Mouse (Mus musculus): ENCODE data around the gene Tex37. TPM values are rescaled to one million over a fixed set of nuclear protein-coding genes. Genes with fewer than 3 reads are reported as not detected.

Gene Tex37
- polyA plus RNA-seq, 1 experiment from 2014 or later: not detected

GRCm38 (mm10) chr6:70931801-70932200, 13.1 kb upstream of the Tex37 start:
- H3K9ac ChIP-seq: no peak overlapping the region
- H3K27ac ChIP-seq: no peak overlapping the region
- no peak overlapping the region for H3K4me2 ChIP-seq (replicated peaks)
- WGBS: 91% methylated on average over 2 of the region's 2 CpGs
- ATAC-seq: no peak
- H3K36me3 ChIP-seq: no peaks in the 10 kb centered on the region
- no peak overlapping the region for H3K4me3 ChIP-seq (replicated peaks)
- H3K4me1 ChIP-seq (replicated peaks): no peaks in the 10 kb centered on the region
- no peaks in the 10 kb centered on the region for H3K9me3 ChIP-seq
- H3K27me3 ChIP-seq (replicated peaks): no peaks in the 10 kb centered on the region

DNA sequence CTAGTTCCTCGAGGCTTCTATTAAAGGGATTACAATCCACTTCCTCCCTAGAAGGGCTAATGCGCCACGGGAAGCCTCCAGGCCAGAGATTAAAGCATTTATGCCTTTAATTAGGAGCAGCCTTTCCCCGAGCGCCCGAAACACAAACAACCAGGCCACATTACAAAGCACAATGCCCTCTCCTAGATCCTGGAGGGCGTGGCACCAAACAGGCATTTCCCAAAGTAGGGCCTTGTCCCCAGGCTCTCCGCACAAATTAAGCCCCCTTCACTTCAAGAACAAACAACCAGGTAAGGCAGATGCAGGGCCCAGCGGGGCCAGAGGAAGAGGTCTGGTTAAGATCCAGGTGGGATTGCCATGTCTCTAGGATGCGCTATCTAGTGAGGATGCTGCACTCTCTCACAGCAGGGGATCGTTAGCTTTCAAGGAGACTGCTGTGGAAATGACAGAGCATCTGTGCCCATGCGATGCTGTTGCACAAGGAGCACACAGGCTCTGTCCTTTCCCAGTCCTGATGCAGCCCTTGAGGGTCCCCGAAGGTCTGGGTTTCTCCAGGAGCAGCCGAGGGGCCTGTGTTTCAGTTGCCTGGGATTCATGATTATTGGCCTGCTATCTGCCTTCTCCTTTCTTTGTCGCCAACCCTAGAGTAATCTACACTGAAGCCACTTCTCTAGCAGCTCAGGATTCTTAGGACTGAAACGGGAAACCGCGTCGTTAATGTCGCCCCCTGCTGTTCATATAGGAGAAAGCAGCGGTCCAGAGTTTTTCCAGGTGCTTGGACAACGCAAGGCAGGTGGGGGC, 2.7 kb upstream of the Tex37 start:
- no peak overlapping the region for H3K27ac ChIP-seq
- H3K36me3 ChIP-seq: no peaks in the 10 kb centered on the region
- WGBS: 11% methylated on average over 22 of the region's 22 CpGs
- ATAC-seq: peak; percentile 67
- H3K9me3 ChIP-seq: no peaks in the 10 kb centered on the region
- H3K27me3 ChIP-seq (replicated peaks): no peaks in the 10 kb centered on the region
- H3K4me1 ChIP-seq (replicated peaks): 0 out of 2 replicates have a peak, but pooled peaks cover 2% of the 10 kb centered on the region
- peak overlapping the region; percentile 48 for H3K4me2 ChIP-seq (replicated peaks)
- H3K4me3 ChIP-seq (replicated peaks): 0 out of 2 replicates have a peak overlapping the region, but pooled peaks have one; percentile 8
- H3K9ac ChIP-seq: no peak overlapping the region

DNA sequence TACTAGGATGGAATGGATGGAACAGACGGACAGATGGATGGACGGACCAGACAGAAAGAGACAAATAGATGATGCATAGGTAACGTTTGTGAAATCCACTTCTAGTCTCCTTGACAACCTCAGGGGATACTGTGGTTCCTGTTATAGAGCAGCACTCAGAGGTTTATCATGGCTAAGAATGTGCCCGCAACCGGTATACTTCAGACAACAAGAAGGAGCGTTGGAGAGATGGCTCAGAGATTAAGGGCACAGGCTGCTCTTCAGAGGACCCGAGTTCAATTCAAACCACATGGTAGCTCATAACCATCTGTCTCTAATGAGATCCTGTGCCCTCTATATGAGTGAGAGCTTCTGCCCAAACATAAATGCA, 6.3 kb downstream of the Tex37 start:
- Histone ChIP-seq H3K9ac (no peak overlapping the region), H3K9me3 (no peaks in the 10 kb centered on the region), H3K4me2 (replicated peaks) (peak overlapping the region; percentile 47; the same call in 1 of the 2 replicates), H3K27me3 (replicated peaks) (no peaks in the 10 kb centered on the region), H3K36me3 (no peaks in the 10 kb centered on the region), H3K27ac (no peak overlapping the region), H3K4me3 (replicated peaks) (no peak overlapping the region), H3K4me1 (replicated peaks) (0 out of 2 replicates have a peak, but pooled peaks cover 2% of the 10 kb centered on the region)
- no peak; the same call in 1 of the 2 replicates for ATAC-seq
- WGBS: 61% methylated on average over 7 of the region's 7 CpGs

DNA sequence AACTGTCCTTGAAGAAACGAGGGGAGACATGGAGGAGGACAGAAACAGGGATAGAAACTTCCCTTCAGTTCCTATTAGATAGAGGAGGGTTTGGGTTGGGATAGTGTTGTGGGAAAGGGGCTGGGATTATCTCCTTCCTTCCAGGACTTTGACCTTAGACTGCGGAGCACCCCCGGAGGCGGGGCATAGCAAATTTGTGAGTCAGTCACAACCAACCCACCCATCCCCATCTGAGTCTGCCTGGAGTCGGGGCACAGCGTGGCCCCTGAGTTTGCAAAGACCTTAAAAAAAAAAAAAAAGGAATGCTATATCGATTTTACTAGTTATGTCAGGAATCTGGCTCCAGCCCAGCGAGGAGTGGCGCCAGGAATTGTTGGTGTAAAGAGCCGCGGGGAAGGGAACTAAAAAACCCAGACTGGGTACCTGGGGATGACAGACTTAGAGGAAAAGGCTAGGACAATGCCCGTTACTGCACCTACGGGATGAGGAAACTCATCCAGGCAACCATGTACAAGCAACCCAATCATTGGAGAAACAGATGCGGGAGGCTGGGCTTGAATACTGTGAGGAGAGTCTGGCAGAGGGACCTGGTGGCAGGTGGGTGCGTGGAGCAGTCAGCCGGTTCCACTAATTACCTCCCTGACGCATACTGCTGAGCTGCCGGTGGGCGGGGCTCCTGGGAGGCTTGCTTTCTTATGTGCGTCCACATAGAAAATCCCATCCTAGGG, 6.9 kb downstream of the Tex37 start:
- Histone ChIP-seq H3K36me3 (no peaks in the 10 kb centered on the region), H3K4me3 (replicated peaks) (no peak overlapping the region), H3K27me3 (replicated peaks) (no peaks in the 10 kb centered on the region), H3K9me3 (no peaks in the 10 kb centered on the region), H3K27ac (no peak overlapping the region), H3K9ac (no peak overlapping the region), H3K4me1 (replicated peaks) (0 out of 2 replicates have a peak, but pooled peaks cover 2% of the 10 kb centered on the region), H3K4me2 (replicated peaks) (peak overlapping the region; percentile 47)
- 9% methylated on average over 20 of the region's 20 CpGs for WGBS
- peak; percentile 88 for ATAC-seq

DNA sequence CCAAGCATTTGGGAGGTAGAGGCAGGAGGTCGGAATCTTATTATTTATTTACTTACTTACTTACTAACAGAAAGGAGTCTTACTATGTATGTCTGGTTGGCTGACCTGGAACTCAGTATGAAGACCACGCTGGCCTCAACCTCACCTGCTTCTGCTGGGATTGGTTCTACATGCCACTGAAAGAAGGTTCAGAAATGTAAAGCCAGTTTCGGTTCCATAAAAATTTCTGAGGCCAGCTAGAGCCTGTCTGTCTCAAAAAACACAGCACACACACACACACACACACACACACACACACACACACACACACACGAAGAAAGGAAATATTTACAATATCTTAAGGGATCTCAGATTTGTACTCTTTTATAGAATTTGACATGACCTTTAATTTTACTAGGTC, 8.4 kb downstream of the Tex37 start:
- H3K4me2 ChIP-seq (replicated peaks): no peak overlapping the region
- no peak overlapping the region for H3K9ac ChIP-seq
- H3K4me1 ChIP-seq (replicated peaks): 0 out of 2 replicates have a peak, but pooled peaks cover 2% of the 10 kb centered on the region
- no peak overlapping the region for H3K4me3 ChIP-seq (replicated peaks)
- ATAC-seq: no peak
- 58% methylated on average over 4 of the region's 4 CpGs for WGBS
- no peaks in the 10 kb centered on the region for H3K9me3 ChIP-seq
- H3K36me3 ChIP-seq: 0 out of 2 replicates have a peak, but pooled peaks cover 4% of the 10 kb centered on the region
- H3K27me3 ChIP-seq (replicated peaks): no peaks in the 10 kb centered on the region
- H3K27ac ChIP-seq: no peak overlapping the region

GRCm38 (mm10) chr6:70909572-70909971, 9.2 kb downstream of the Tex37 start:
- H3K27ac ChIP-seq: no peak overlapping the region
- H3K4me2 ChIP-seq (replicated peaks): no peak overlapping the region
- no peaks in the 10 kb centered on the region for H3K9me3 ChIP-seq
- 91% methylated on average over 7 of the region's 7 CpGs for WGBS
- no peak for ATAC-seq
- no peak overlapping the region for H3K4me3 ChIP-seq (replicated peaks)
- H3K27me3 ChIP-seq (replicated peaks): no peaks in the 10 kb centered on the region
- H3K9ac ChIP-seq: no peak overlapping the region
- H3K4me1 ChIP-seq (replicated peaks): 0 out of 2 replicates have a peak, but pooled peaks cover 2% of the 10 kb centered on the region
- peaks cover 4% of the 10 kb centered on the region; the same call in 1 of the 2 replicates for H3K36me3 ChIP-seq

- Histone ChIP-seq H3K36me3 (peaks cover 15% of the 10 kb centered on the region), H3K4me3 (replicated peaks) (no peak overlapping the region), H3K4me2 (replicated peaks) (no peak overlapping the region), H3K9me3 (no peaks in the 10 kb centered on the region), H3K9ac (no peak overlapping the region), H3K4me1 (replicated peaks) (no peaks in the 10 kb centered on the region), H3K27me3 (replicated peaks) (no peaks in the 10 kb centered on the region), H3K27ac (no peak overlapping the region)
- 86% methylated on average over 5 of the region's 5 CpGs for WGBS
- ATAC-seq: no peak
Measured at GRCm38 (mm10) chr6:70903689-70904088, 15.0 kb downstream of the Tex37 start.

DNA sequence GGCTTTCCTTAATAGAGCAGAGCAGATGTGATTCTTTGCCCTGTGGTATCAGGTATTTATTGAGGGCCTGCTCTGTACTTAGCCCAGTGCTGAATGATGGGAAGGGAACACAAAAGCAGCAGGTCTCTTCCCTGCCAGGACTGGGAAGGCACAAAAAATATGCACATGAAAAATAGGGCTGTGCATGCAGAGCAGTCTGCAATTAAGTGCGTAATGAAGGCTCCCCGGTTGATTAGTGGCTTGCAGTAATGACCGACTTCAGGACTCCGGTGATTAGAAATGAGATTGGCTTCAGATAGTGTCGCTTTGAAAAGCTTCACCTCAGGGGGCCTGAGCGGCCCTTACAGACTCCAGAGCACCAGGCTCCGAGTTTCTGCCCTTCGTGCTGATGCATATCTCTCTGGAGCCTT, 19.1 kb downstream of the Tex37 start:
- H3K9ac ChIP-seq: no peak overlapping the region
- no peak for ATAC-seq
- no peaks in the 10 kb centered on the region for H3K9me3 ChIP-seq
- no peaks in the 10 kb centered on the region for H3K27me3 ChIP-seq (replicated peaks)
- no peak overlapping the region for H3K27ac ChIP-seq
- no peaks in the 10 kb centered on the region for H3K4me1 ChIP-seq (replicated peaks)
- peaks cover 14% of the 10 kb centered on the region for H3K36me3 ChIP-seq
- 60% methylated on average over 8 of the region's 8 CpGs for WGBS
- H3K4me3 ChIP-seq (replicated peaks): no peak overlapping the region
- no peak overlapping the region for H3K4me2 ChIP-seq (replicated peaks)

DNA sequence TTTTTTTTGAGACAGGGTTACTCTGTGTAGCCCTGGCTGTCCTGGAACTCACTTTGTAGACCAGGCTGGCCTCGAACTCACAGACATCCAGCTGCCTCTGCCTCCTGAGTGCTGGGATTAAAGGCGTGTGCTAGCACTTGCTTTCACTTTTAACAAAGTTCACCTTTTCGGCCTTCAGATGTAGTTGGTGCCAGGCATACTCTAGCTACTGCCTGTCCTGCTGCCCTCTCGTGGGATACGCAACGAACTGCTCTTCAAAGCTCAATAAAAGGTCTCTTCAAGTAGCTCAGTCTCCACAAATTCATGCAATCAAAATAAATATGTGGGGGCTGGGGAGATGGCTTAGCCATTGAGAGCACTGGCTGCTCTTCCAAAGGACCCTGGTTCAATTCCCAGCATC, 20.6 kb downstream of the Tex37 start:
- WGBS: 81% methylated on average over 6 of the region's 6 CpGs
- H3K27ac ChIP-seq: no peak overlapping the region
- H3K4me3 ChIP-seq (replicated peaks): no peak overlapping the region
- H3K4me2 ChIP-seq (replicated peaks): no peak overlapping the region
- no peak for ATAC-seq
- H3K9ac ChIP-seq: no peak overlapping the region
- no peaks in the 10 kb centered on the region for H3K4me1 ChIP-seq (replicated peaks)
- H3K27me3 ChIP-seq (replicated peaks): no peaks in the 10 kb centered on the region
- no peaks in the 10 kb centered on the region for H3K9me3 ChIP-seq
- H3K36me3 ChIP-seq: peaks cover 8% of the 10 kb centered on the region

GRCm38 (mm10) chr6:70887993-70888392, 30.7 kb downstream of the Tex37 start:
- no peak overlapping the region for H3K4me3 ChIP-seq (replicated peaks)
- H3K9ac ChIP-seq: no peak overlapping the region
- H3K4me2 ChIP-seq (replicated peaks): no peak overlapping the region
- 90% methylated on average over 11 of the region's 11 CpGs for WGBS
- H3K27ac ChIP-seq: no peak overlapping the region
- ATAC-seq: no peak
- no peaks in the 10 kb centered on the region for H3K4me1 ChIP-seq (replicated peaks)
- peaks cover 17% of the 10 kb centered on the region for H3K36me3 ChIP-seq
- no peaks in the 10 kb centered on the region for H3K27me3 ChIP-seq (replicated peaks)
- H3K9me3 ChIP-seq: no peaks in the 10 kb centered on the region

GRCm38 (mm10) chr6:70880714-70881304, 37.9 kb downstream of the Tex37 start:
- Histone ChIP-seq H3K4me2 (replicated peaks) (no peak overlapping the region), H3K9me3 (no peaks in the 10 kb centered on the region), H3K4me1 (replicated peaks) (no peaks in the 10 kb centered on the region), H3K27me3 (replicated peaks) (no peaks in the 10 kb centered on the region), H3K4me3 (replicated peaks) (no peak overlapping the region), H3K9ac (no peak overlapping the region), H3K27ac (no peak overlapping the region), H3K36me3 (peaks cover 10% of the 10 kb centered on the region)
- ATAC-seq: peak; percentile 72
- 15% methylated on average over 5 of the region's 5 CpGs for WGBS

DNA sequence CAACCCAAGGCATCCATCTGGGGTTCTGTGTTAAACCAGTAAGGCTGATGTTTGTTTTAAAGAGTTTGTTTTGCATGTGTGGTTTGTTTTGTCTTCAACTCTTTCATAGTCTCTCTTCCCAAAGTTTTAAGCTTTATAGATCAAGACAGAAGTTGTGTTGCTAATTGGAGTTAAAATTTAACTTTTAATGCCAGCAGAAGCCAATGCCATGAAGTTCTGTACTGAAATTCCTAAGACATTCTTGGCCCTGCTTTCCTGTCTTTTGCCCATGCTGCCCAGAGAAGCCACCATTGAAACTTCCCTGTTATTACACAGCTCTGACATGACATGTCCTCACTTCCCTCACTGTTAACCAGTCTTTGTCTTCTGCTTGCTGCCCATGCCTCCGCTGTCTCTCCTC, 43.7 kb downstream of the Tex37 start:
- Histone ChIP-seq H3K36me3 (no peaks in the 10 kb centered on the region; the same call in 1 of the 2 replicates), H3K27ac (no peak overlapping the region), H3K4me2 (replicated peaks) (no peak overlapping the region), H3K27me3 (replicated peaks) (no peaks in the 10 kb centered on the region), H3K4me3 (replicated peaks) (no peak overlapping the region), H3K9ac (no peak overlapping the region), H3K9me3 (no peaks in the 10 kb centered on the region), H3K4me1 (replicated peaks) (no peaks in the 10 kb centered on the region)
- 93% methylated on average over 1 of the region's 1 CpGs for WGBS
- no peak for ATAC-seq
